Mouse (Mus musculus) heart, adult 2 months (tissue): ENCODE data around the gene Mybpc2.

Source experiments
- CTCF ChIP-seq: fragments of 200-600 bp; IDR thresholded peaks from 2 replicates; pipeline ENCODE4 v1.8.1; 2022; ENCODE audit warnings: antibody characterized with exemption, mild to moderate bottlenecking, moderate library complexity
- EP300 ChIP-seq: fragments of 200-500 bp; IDR thresholded peaks from 2 replicates; pipeline ENCODE4 v1.6.1; 2011; ENCODE audit warnings: low read depth, low read length, control low read depth; ENCODE audit not compliant: insufficient read depth

DNA sequence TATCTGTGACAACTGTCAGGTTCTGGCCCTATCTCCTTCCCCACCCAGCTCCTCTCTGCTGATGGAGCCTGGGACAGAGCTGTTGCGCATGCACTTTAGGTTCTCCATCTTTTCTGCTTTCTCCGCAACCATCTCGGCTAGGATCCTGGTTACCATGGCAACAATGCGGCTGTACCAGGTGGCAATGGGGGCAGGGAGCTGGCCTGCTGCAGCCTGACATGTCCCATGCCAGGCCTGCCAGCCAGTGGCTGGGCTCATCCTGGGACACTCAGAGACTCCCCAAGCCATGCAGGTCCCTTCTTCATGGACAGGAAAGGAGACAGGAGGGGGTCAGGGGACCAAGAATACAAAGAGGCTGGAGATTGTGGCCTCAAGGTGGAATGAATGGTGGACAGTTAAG lies 59.9 kb downstream of the Mybpc2 start:
- TF ChIP-seq EP300 (no peak), CTCF (no peak)
